Mouse (Mus musculus): ENCODE data around the gene Gm11127. TPM values are rescaled to one million over a fixed set of nuclear protein-coding genes. Genes with fewer than 3 reads are reported as not detected.
"Not testable (repeated sequence)": the region's sequence is repeated elsewhere in the genome, so short reads cannot be mapped to it uniquely, and the experiment has no call there.

Gm11127 gene
- total RNA-seq, 4 experiments from 2014 or later, result 1.00 to 5.0 (median 2.2) TPM

GRCm38 (mm10) chr17:36031583-36032331 is 26.4 kb downstream of the Gm11127 start:
- DNase-seq (ENCODE audit: low spot score in 2 of 2), result not testable (repeated sequence)

GRCm38 (mm10) chr17:36030703-36031582 is 27.2 kb downstream of the Gm11127 start:
- DNase-seq (ENCODE audit: low spot score in 2 of 2), result not testable (repeated sequence)

GRCm38 (mm10) chr17:36030046-36030702 is 28.0 kb downstream of the Gm11127 start:
- DNase-seq (ENCODE audit: low spot score in 2 of 2), result not testable (repeated sequence)

GRCm38 (mm10) chr17:36028879-36029619 is 29.1 kb downstream of the Gm11127 start:
- no peak for DNase-seq (ENCODE audit: low spot score in 2 of 2)

GRCm38 (mm10) chr17:36027663-36028062 is 30.5 kb downstream of the Gm11127 start:
- no peak for DNase-seq (ENCODE audit: low spot score in 2 of 2)

DNA sequence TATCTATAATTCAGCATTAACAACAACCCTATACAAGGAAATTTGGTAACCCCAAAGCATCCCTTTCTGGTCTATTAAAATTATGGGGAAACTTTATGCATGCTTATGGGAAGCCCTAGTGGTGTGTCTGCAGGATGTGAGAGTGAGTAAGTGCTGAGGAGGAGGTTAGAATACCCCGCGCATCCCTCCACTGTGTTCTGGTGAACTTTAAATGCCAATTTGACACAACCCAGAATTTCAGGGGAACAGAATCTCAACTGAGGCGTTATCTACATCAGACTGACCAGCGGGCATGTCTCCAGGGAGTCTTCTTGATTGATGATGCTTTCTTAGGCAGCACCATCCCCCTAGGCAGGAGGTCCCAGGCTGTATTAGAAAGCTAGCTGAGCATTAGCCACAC is 32.3 kb downstream of the Gm11127 start:
- DNase-seq (ENCODE audit: low spot score in 2 of 2), result no peak

- no peak for DNase-seq (ENCODE audit: low spot score in 2 of 2)
These were observed 33.0 kb downstream of the Gm11127 start for GRCm38 (mm10) chr17:36025197-36025596.

GRCm38 (mm10) chr17:36023710-36024654 is 34.2 kb downstream of the Gm11127 start:
- DNase-seq (ENCODE audit: low spot score in 2 of 2), result no peak

GRCm38 (mm10) chr17:36022922-36023321 is 35.2 kb downstream of the Gm11127 start:
- DNase-seq (ENCODE audit: low spot score in 2 of 2), result no peak

- DNase-seq (ENCODE audit: low spot score in 2 of 2), result no peak
These were observed 36.1 kb downstream of the Gm11127 start for GRCm38 (mm10) chr17:36022098-36022497.

- DNase-seq (ENCODE audit: low spot score in 2 of 2), result no peak
These were observed 36.9 kb downstream of the Gm11127 start for GRCm38 (mm10) chr17:36021309-36021708.

- no peak for DNase-seq (ENCODE audit: low spot score in 2 of 2)
These were observed 37.7 kb downstream of the Gm11127 start, which contains the start of gene H2-T24 for GRCm38 (mm10) chr17:36020191-36021073. Gene H2-T24, minus strand, starts transcription at chr17:36020560.

DNA sequence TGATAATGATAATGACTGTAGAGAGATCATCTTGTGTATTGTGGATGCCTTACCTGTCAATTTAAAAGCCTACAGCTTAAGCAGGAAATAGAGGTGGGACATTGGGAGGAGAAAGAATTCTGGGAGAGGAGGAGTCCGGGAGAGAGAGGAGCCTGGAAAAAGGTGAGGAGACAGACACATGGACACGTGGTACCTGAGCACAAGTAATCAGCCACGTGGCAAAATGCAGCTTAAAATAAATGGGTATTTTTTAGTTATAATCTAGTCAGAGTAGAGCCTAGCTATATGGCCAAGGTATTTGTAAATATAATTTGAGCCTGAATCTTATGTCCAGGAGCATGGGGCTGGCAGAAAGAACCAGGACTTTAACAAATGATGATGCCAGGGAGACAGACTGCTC is 38.7 kb downstream of the Gm11127 start:
- DNase-seq (ENCODE audit: low spot score in 2 of 2), result no peak

GRCm38 (mm10) chr17:36018979-36019378 is 39.2 kb downstream of the Gm11127 start:
- DNase-seq (ENCODE audit: low spot score in 2 of 2), result no peak

- DNase-seq (ENCODE audit: low spot score in 2 of 2), result no peak
These were observed 41.1 kb downstream of the Gm11127 start for GRCm38 (mm10) chr17:36017046-36017445.

- DNase-seq (ENCODE audit: low spot score in 2 of 2), result no peak
These were observed 43.2 kb downstream of the Gm11127 start for GRCm38 (mm10) chr17:36014977-36015376.

Data from layer of hippocampus, adult 8-10 months (tissue).